Mouse (Mus musculus): ENCODE results near the gene Adgrl3. TPM values are rescaled to one million over a fixed set of nuclear protein-coding genes. Genes with fewer than 3 reads are reported as not detected.

The Adgrl3 gene
- polyA plus RNA-seq, 1 experiment, result 17.1 TPM

- H3K36me3 ChIP-seq (ENCODE audit: control insufficient read depth, insufficient read depth, low read length), result no peaks in the 10 kb centered on the region
- no peaks in the 10 kb centered on the region for H3K4me1 ChIP-seq (ENCODE audit: control insufficient read depth, insufficient read depth, low read length)
- no peaks in the 10 kb centered on the region for H3K27me3 ChIP-seq (ENCODE audit: control insufficient read depth, insufficient read depth, low read length)
- no peak for TF ChIP-seq CTCF (IDR thresholded peaks at IDR 0.05; ENCODE audit: control insufficient read depth, insufficient read depth, insufficient replicate concordance, low read depth, low read length)
- no peak for TF ChIP-seq POLR2A (IDR thresholded peaks at IDR 0.05; ENCODE audit: control insufficient read depth, low read depth, low read length)
- H3K27ac ChIP-seq (ENCODE audit: control insufficient read depth, insufficient read depth, low read depth, low read length), result no peak overlapping the region
- no peak overlapping the region for H3K4me3 ChIP-seq (ENCODE audit: control insufficient read depth, low read depth, low read length)
Observed at GRCm38 (mm10) chr5:81501076-81501475, 481.1 kb downstream of the Adgrl3 start.

- no peak overlapping the region for H3K4me3 ChIP-seq (ENCODE audit: control insufficient read depth, low read depth, low read length)
Observed at GRCm38 (mm10) chr5:81518720-81519496, 499.0 kb downstream of the Adgrl3 start.

GRCm38 (mm10) chr5:81519497-81520382 is 499.8 kb downstream of the Adgrl3 start:
- Histone ChIP-seq H3K4me3 (ENCODE audit: control insufficient read depth, low read depth, low read length) (no peak overlapping the region), H3K27ac (ENCODE audit: control insufficient read depth, insufficient read depth, low read depth, low read length) (no peak overlapping the region), H3K27me3 (ENCODE audit: control insufficient read depth, insufficient read depth, low read length) (no peaks in the 10 kb centered on the region), H3K36me3 (ENCODE audit: control insufficient read depth, insufficient read depth, low read length) (no peaks in the 10 kb centered on the region), H3K4me1 (ENCODE audit: control insufficient read depth, insufficient read depth, low read length) (peaks cover 2% of the 10 kb centered on the region; the same call in 1 of the 2 replicates)
- TF ChIP-seq POLR2A (IDR thresholded peaks at IDR 0.05; ENCODE audit: control insufficient read depth, low read depth, low read length) (no peak), CTCF (IDR thresholded peaks at IDR 0.05; ENCODE audit: control insufficient read depth, insufficient read depth, insufficient replicate concordance, low read depth, low read length) (peak; percentile 8; the same call in 1 of the 2 replicates)

More at GRCm38 (mm10) chr5:81518720-81519496, 499.0 kb downstream of the Adgrl3 start:
- Histone ChIP-seq H3K36me3 (ENCODE audit: control insufficient read depth, insufficient read depth, low read length) (no peaks in the 10 kb centered on the region), H3K27me3 (ENCODE audit: control insufficient read depth, insufficient read depth, low read length) (no peaks in the 10 kb centered on the region), H3K27ac (ENCODE audit: control insufficient read depth, insufficient read depth, low read depth, low read length) (no peak overlapping the region), H3K4me1 (ENCODE audit: control insufficient read depth, insufficient read depth, low read length) (no peaks in the 10 kb centered on the region)
- TF ChIP-seq CTCF (IDR thresholded peaks at IDR 0.05; ENCODE audit: control insufficient read depth, insufficient read depth, insufficient replicate concordance, low read depth, low read length) (no peak), POLR2A (IDR thresholded peaks at IDR 0.05; ENCODE audit: control insufficient read depth, low read depth, low read length) (no peak)

- H3K27me3 ChIP-seq (ENCODE audit: control insufficient read depth, insufficient read depth, low read length), result no peaks in the 10 kb centered on the region
- H3K4me3 ChIP-seq (ENCODE audit: control insufficient read depth, low read depth, low read length), result no peak overlapping the region
- H3K36me3 ChIP-seq (ENCODE audit: control insufficient read depth, insufficient read depth, low read length), result no peaks in the 10 kb centered on the region
- TF ChIP-seq POLR2A (IDR thresholded peaks at IDR 0.05; ENCODE audit: control insufficient read depth, low read depth, low read length) (no peak), CTCF (IDR thresholded peaks at IDR 0.05; ENCODE audit: control insufficient read depth, insufficient read depth, insufficient replicate concordance, low read depth, low read length) (no peak)
- peaks cover 2% of the 10 kb centered on the region; the same call in 1 of the 2 replicates for H3K4me1 ChIP-seq (ENCODE audit: control insufficient read depth, insufficient read depth, low read length)
- no peak overlapping the region for H3K27ac ChIP-seq (ENCODE audit: control insufficient read depth, insufficient read depth, low read depth, low read length)
Observed at GRCm38 (mm10) chr5:81522760-81523159, 502.8 kb downstream of the Adgrl3 start.

GRCm38 (mm10) chr5:81524532-81524961 is 504.6 kb downstream of the Adgrl3 start:
- Histone ChIP-seq H3K27ac (ENCODE audit: control insufficient read depth, insufficient read depth, low read depth, low read length) (no peak overlapping the region), H3K27me3 (ENCODE audit: control insufficient read depth, insufficient read depth, low read length) (no peaks in the 10 kb centered on the region), H3K36me3 (ENCODE audit: control insufficient read depth, insufficient read depth, low read length) (no peaks in the 10 kb centered on the region), H3K4me3 (ENCODE audit: control insufficient read depth, low read depth, low read length) (no peak overlapping the region), H3K4me1 (ENCODE audit: control insufficient read depth, insufficient read depth, low read length) (peaks cover 2% of the 10 kb centered on the region; the same call in 1 of the 2 replicates)
- TF ChIP-seq CTCF (IDR thresholded peaks at IDR 0.05; ENCODE audit: control insufficient read depth, insufficient read depth, insufficient replicate concordance, low read depth, low read length), result no peak
- TF ChIP-seq POLR2A (IDR thresholded peaks at IDR 0.05; ENCODE audit: control insufficient read depth, low read depth, low read length), result no peak

- H3K27ac ChIP-seq (ENCODE audit: control insufficient read depth, insufficient read depth, low read depth, low read length), result no peak overlapping the region
- peaks cover 2% of the 10 kb centered on the region; the same call in 1 of the 2 replicates for H3K4me1 ChIP-seq (ENCODE audit: control insufficient read depth, insufficient read depth, low read length)
- no peak overlapping the region for H3K4me3 ChIP-seq (ENCODE audit: control insufficient read depth, low read depth, low read length)
- H3K27me3 ChIP-seq (ENCODE audit: control insufficient read depth, insufficient read depth, low read length), result no peaks in the 10 kb centered on the region
- TF ChIP-seq POLR2A (IDR thresholded peaks at IDR 0.05; ENCODE audit: control insufficient read depth, low read depth, low read length), result no peak
- no peak for TF ChIP-seq CTCF (IDR thresholded peaks at IDR 0.05; ENCODE audit: control insufficient read depth, insufficient read depth, insufficient replicate concordance, low read depth, low read length)
- no peaks in the 10 kb centered on the region for H3K36me3 ChIP-seq (ENCODE audit: control insufficient read depth, insufficient read depth, low read length)
Observed at GRCm38 (mm10) chr5:81525326-81525725, 505.4 kb downstream of the Adgrl3 start.

GRCm38 (mm10) chr5:81531639-81532038 is 511.7 kb downstream of the Adgrl3 start:
- TF ChIP-seq POLR2A (IDR thresholded peaks at IDR 0.05; ENCODE audit: control insufficient read depth, low read depth, low read length) (no peak), CTCF (IDR thresholded peaks at IDR 0.05; ENCODE audit: control insufficient read depth, insufficient read depth, insufficient replicate concordance, low read depth, low read length) (no peak)
- Histone ChIP-seq H3K36me3 (ENCODE audit: control insufficient read depth, insufficient read depth, low read length) (no peaks in the 10 kb centered on the region), H3K4me3 (ENCODE audit: control insufficient read depth, low read depth, low read length) (no peak overlapping the region)

More at GRCm38 (mm10) chr5:81531639-81532038, 511.7 kb downstream of the Adgrl3 start:
- no peaks in the 10 kb centered on the region for H3K4me1 ChIP-seq (ENCODE audit: control insufficient read depth, insufficient read depth, low read length)
- no peak overlapping the region for H3K27ac ChIP-seq (ENCODE audit: control insufficient read depth, insufficient read depth, low read depth, low read length)
- no peaks in the 10 kb centered on the region for H3K27me3 ChIP-seq (ENCODE audit: control insufficient read depth, insufficient read depth, low read length)
